Mouse (Mus musculus) olfactory bulb, adult 2 months (tissue): ENCODE measurements at regions not wholly inside any gene's neighbourhood (a gene's known extent, or its start where the extent isn't known, plus 50 kb on each side); places are given as distances from the start of the nearest gene placed in this dataset.

ENCODE experiments used
- CTCF ChIP-seq: fragments of 200-500 bp; IDR thresholded peaks from 2 replicates; pipeline ENCODE4 v1.5.1; 2012; ENCODE audit warnings: low read depth, mild to moderate bottlenecking, low read length, moderate library complexity; ENCODE audit not compliant: insufficient read depth
- POLR2A ChIP-seq: fragments of 200-500 bp; IDR thresholded peaks from 2 replicates; pipeline ENCODE4 v1.6.1; 2012; ENCODE audit warnings: mild to moderate bottlenecking, low read depth, low read length, moderate library complexity; ENCODE audit not compliant: insufficient read depth

DNA sequence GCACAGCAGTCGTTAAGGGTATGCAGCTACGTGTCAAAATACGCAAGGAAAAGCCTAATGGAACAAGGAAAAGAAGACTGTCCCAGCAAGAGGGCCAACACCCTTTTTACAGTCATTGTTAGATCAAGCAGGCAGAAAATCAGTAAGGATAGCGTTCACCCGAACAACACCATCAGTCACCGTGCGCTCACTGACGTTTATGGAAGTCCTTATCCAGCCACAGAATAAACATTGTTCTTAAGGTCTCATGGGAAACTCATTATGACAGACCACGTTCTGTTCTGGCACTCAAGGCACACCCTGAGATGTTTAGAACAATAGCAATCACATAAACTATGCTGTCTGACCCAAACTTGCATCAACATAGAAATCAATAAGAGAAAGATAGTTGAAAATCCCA lies 164.7 kb upstream of the Gap43 start:
- TF ChIP-seq CTCF (no peak), POLR2A (no peak)
